Mouse (Mus musculus) liver, adult 2 months (tissue): ENCODE results near the gene Irgq.

Experiments
- CTCF ChIP-seq: fragments of 200-500 bp; IDR thresholded peaks from 2 replicates; pipeline ENCODE4 v1.5.1; 2011; ENCODE audit warnings: low read depth, low read length, control low read depth
- POLR2A ChIP-seq: fragments of 200-500 bp; IDR thresholded peaks from 2 replicates; pipeline ENCODE4 v1.6.1; 2011; ENCODE audit warnings: low read length, control low read depth; ENCODE audit not compliant: insufficient read depth; ENCODE audit errors: extremely low read depth

- no peak for TF ChIP-seq POLR2A
- TF ChIP-seq CTCF, result peak; percentile 85
Measured at GRCm38 (mm10) chr7:24531211-24531971, 902 bp downstream of the Irgq start.
